ENCODE assay signal across 8 mouse cellular contexts in the genomic region with DNA sequence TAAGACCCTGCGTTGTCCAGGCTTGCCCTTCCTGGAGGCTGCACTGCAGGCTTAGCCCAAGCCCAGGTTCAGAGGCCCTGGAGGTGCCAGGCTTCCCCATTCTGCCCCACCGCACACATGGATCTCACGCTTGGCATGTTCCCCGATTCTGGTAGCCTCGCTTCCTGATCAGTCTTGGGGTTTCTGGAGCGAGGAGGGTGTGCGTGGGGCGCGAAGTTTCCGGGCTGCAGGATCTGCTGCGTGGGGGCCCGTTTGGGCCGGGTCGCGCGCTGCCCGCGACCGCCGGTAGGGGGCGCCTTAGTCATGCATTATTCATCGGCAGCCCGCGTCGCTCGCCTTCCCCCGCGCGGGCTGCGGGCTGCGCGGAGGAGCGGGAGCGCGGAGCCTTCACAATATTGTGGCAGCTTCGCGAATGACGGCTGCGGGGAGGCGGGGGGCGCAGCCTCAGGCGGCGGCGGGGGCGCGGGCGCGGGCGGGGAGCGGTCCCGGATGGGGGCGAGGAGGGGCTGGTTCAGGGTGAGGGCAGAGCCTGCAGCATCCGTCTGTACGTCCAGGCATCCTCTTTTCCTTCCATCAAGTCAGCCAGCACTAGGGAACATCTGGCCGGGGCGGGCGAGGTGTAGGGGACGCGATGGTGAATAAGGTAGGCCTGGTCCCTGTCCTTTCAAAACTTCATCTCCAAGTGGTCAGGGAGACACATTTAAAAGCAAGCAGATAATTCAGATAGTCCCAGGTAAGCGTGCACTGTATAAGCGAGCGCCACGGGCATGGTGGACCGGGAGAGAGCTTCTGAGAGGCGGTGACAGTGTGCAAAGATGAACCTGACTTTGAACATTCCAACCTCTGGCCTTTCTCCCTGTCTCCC.
DNase-seq lines count a peak whose midpoint lies in the region; ATAC-seq and TF ChIP-seq lines count a peak whose summit lies in the region.

No protein-coding gene starts in this region.

- peaks cover 12% of the 10 kb centered on the region for H3K4me1 ChIP-seq in forebrain, embryonic 11.5 days (replicated peaks; ENCODE audit: control insufficient read depth, insufficient read depth, low read length)
- H3K4me1 ChIP-seq in heart, embryonic 16.5 days (ENCODE audit: control insufficient read depth, insufficient read depth, low read length) = peaks cover 30% of the 10 kb centered on the region
- peaks cover 8% of the 10 kb centered on the region; the same call in 1 of the 2 replicates for H3K4me1 ChIP-seq in liver, embryonic 13.5 days (replicated peaks)
- peaks cover 5% of the 10 kb centered on the region; the same call in 1 of the 2 replicates for H3K4me1 ChIP-seq in stomach, embryonic 15.5 days

- no peak overlapping the region for H3K27ac ChIP-seq in forebrain, embryonic 11.5 days (ENCODE audit: low read depth, low read length)
- no peak overlapping the region for H3K27ac ChIP-seq in heart, embryonic 16.5 days (ENCODE audit: low read length)
- H3K27ac ChIP-seq in liver, embryonic 13.5 days = no peak overlapping the region
- H3K27ac ChIP-seq in stomach, embryonic 15.5 days = no peak overlapping the region

- peak; percentile 96 for TF ChIP-seq CTCF in C2C12 (IDR thresholded peaks at IDR 0.05; ENCODE audit: control insufficient read depth, insufficient read depth, insufficient read length)
- peak; percentile 88 for TF ChIP-seq CTCF in brain, embryonic 14.5 days (IDR thresholded peaks at IDR 0.05; ENCODE audit: borderline replicate concordance, extremely low read depth, insufficient read depth, insufficient read length)

- peaks cover 24% of the 10 kb centered on the region for H3K27me3 ChIP-seq in C2C12 (ENCODE audit: control insufficient read depth, insufficient read depth, insufficient read length)
- peaks cover 10% of the 10 kb centered on the region; the same call in 1 of the 2 replicates for H3K27me3 ChIP-seq in forebrain, embryonic 11.5 days (ENCODE audit: control insufficient read depth, insufficient read depth, low read length)
- no peaks in the 10 kb centered on the region for H3K27me3 ChIP-seq in heart, embryonic 16.5 days (ENCODE audit: control insufficient read depth, insufficient read depth, low read length)
- H3K27me3 ChIP-seq in liver, embryonic 13.5 days = peaks cover 66% of the 10 kb centered on the region
- H3K27me3 ChIP-seq in stomach, embryonic 15.5 days (replicated peaks) = no peaks in the 10 kb centered on the region

- peak overlapping the region; percentile 58 for H3K9ac ChIP-seq in forebrain, embryonic 11.5 days (ENCODE audit: low read length)
- peak overlapping the region; percentile 74 for H3K9ac ChIP-seq in heart, embryonic 16.5 days (ENCODE audit: low read length)
- no peak overlapping the region for H3K9ac ChIP-seq in liver, embryonic 13.5 days
- no peak overlapping the region; the same call in 1 of the 2 replicates for H3K9ac ChIP-seq in stomach, embryonic 15.5 days

- H3K79me2 ChIP-seq in C2C12 (ENCODE audit: control insufficient read depth, insufficient read depth) = no peaks in the 10 kb centered on the region

- H3K4me2 ChIP-seq in forebrain, embryonic 11.5 days (ENCODE audit: low read depth, low read length, severe bottlenecking) = peak overlapping the region; percentile 94
- H3K4me2 ChIP-seq in heart, embryonic 16.5 days (ENCODE audit: low read depth, low read length) = peak overlapping the region; percentile 85
- peak overlapping the region; percentile 70 for H3K4me2 ChIP-seq in liver, embryonic 13.5 days
- peak overlapping the region; percentile 93 for H3K4me2 ChIP-seq in stomach, embryonic 15.5 days

- no peak for TF ChIP-seq POLR2A in brain, embryonic 14.5 days (IDR thresholded peaks at IDR 0.05; ENCODE audit: borderline replicate concordance, extremely low read depth, insufficient read depth, insufficient read length, poor library complexity, severe bottlenecking)

- H3ac ChIP-seq in C2C12 (ENCODE audit: control insufficient read depth, insufficient read length, low read depth) = peak overlapping the region; percentile 20

- no peaks in the 10 kb centered on the region for H3K9me3 ChIP-seq in forebrain, embryonic 11.5 days (ENCODE audit: control insufficient read depth, low read length)
- no peaks in the 10 kb centered on the region for H3K9me3 ChIP-seq in heart, embryonic 16.5 days (replicated peaks; ENCODE audit: control insufficient read depth, low read length)
- no peaks in the 10 kb centered on the region for H3K9me3 ChIP-seq in liver, embryonic 13.5 days (replicated peaks)
- no peaks in the 10 kb centered on the region for H3K9me3 ChIP-seq in stomach, embryonic 15.5 days

- ATAC-seq in forebrain, embryonic 11.5 days (replicated peaks; ENCODE audit: low FRiP score) = peak; percentile 55
- no peak for ATAC-seq in heart, embryonic 16.5 days (replicated peaks; ENCODE audit: extremely low read depth, insufficient read depth, low FRiP score)
- ATAC-seq in liver, embryonic 13.5 days (ENCODE audit: low read depth) = no peak
- peak; percentile 45; the same call in 1 of the 2 replicates for ATAC-seq in stomach, embryonic 15.5 days (ENCODE audit: insufficient read depth, low FRiP score, low read depth)

- no peaks in the 10 kb centered on the region for H3K79me3 ChIP-seq in C2C12 (ENCODE audit: low read depth)

- H3K4me3 ChIP-seq in C2C12 (ENCODE audit: insufficient read depth, poor library complexity, severe bottlenecking) = peak overlapping the region; percentile 14
- peak overlapping the region; percentile 42 for H3K4me3 ChIP-seq in forebrain, embryonic 11.5 days (ENCODE audit: low read depth, low read length)
- peak overlapping the region; percentile 55 for H3K4me3 ChIP-seq in heart, embryonic 16.5 days (ENCODE audit: low read length)
- H3K4me3 ChIP-seq in liver, embryonic 13.5 days (replicated peaks) = peak overlapping the region; percentile 50
- H3K4me3 ChIP-seq in stomach, embryonic 15.5 days (replicated peaks) = peak overlapping the region; percentile 49

- 3% methylated on average over 50 of the region's 65 CpGs for WGBS in forebrain, embryonic 11.5 days
- WGBS in heart, embryonic 16.5 days = 4% methylated on average over 61 of the region's 65 CpGs
- 3% methylated on average over 59 of the region's 65 CpGs for WGBS in liver, embryonic 13.5 days (ENCODE audit: insufficient replicate concordance)
- 4% methylated on average over 63 of the region's 65 CpGs for WGBS in stomach, embryonic 15.5 days

- H3K36me3 ChIP-seq in C2C12 (ENCODE audit: control insufficient read depth, insufficient read depth) = no peaks in the 10 kb centered on the region
- no peaks in the 10 kb centered on the region for H3K36me3 ChIP-seq in forebrain, embryonic 11.5 days (ENCODE audit: control insufficient read depth, insufficient read depth, low read length)
- no peaks in the 10 kb centered on the region for H3K36me3 ChIP-seq in heart, embryonic 16.5 days (ENCODE audit: control insufficient read depth, insufficient read depth)
- no peaks in the 10 kb centered on the region for H3K36me3 ChIP-seq in liver, embryonic 13.5 days
- H3K36me3 ChIP-seq in stomach, embryonic 15.5 days = no peaks in the 10 kb centered on the region

- DNase-seq in brain, embryonic 14.5 days (ENCODE audit: low read depth) = peak; percentile 84
- DNase-seq in forebrain, embryonic 11.5 days (ENCODE audit: low spot score) = peak; percentile 91
- peak; percentile 66 to 74 for DNase-seq in kidney, postnatal 25 days
- peak; percentile 11 for DNase-seq in liver, embryonic 13.5 days
- DNase-seq in neural tube, embryonic 10.5 days (ENCODE audit: extremely low spot score, low spot score) = peak; percentile 86

TF ChIP-seq in C2C12, 6 proteins besides CTCF, POLR2A, EP300 and RAD21:
- TF ChIP-seq FOSL1 (IDR thresholded peaks at IDR 0.05; ENCODE audit: insufficient read depth, low read length, poor library complexity, severe bottlenecking) (no peak), MAX (IDR thresholded peaks at IDR 0.05) (no peak), USF1 (IDR thresholded peaks at IDR 0.05; ENCODE audit: low read depth) (no peak), MYOG (IDR thresholded peaks at IDR 0.05; ENCODE audit: control insufficient read depth, extremely low read depth, insufficient read length) (no peak), CEBPB (IDR thresholded peaks at IDR 0.05; ENCODE audit: low read depth) (no peak), MYOD1 (IDR thresholded peaks at IDR 0.05; ENCODE audit: control insufficient read depth, insufficient read length, low read depth) (no peak)
TF ChIP-seq in C2C12: peak in this region for 0.

Comparison
In these comparisons a context has a peak if more than half of its experiments do, and no peak if none do; other contexts are left out.
1. DNase-seq: peak in every context shown above with its lines; median percentile 91 in forebrain, embryonic 11.5 days; 86 in neural tube, embryonic 10.5 days; 84 in brain, embryonic 14.5 days; 70 in kidney, postnatal 25 days; 11 in liver, embryonic 13.5 days.
2. ATAC-seq: peak in forebrain, embryonic 11.5 days (single experiment) and stomach, embryonic 15.5 days (single experiment); none in heart, embryonic 16.5 days (single experiment) and liver, embryonic 13.5 days (single experiment).
3. H3K9ac ChIP-seq: peak in forebrain, embryonic 11.5 days (single experiment) and heart, embryonic 16.5 days (single experiment); none in liver, embryonic 13.5 days (single experiment) and stomach, embryonic 15.5 days (single experiment).
4. Peak in every context shown above with its lines, with median percentiles within 50 percentile points of each other: H3K4me3 ChIP-seq and H3K4me2 ChIP-seq.